Mouse (Mus musculus) heart, postnatal 25 days (tissue): ENCODE data around the gene Capn9. TPM values are rescaled to one million over a fixed set of nuclear protein-coding genes. Genes with fewer than 3 reads are reported as not detected.

Experiments
- DNase-seq: peaks from one replicate; pipeline ENCODE4 v3.0.0; 2022; ENCODE audit warnings: low spot score
- intact Hi-C: fragments of 180-260 bp; cut with DNase I; formaldehyde crosslinking; loops from one replicate; pipeline ENCODE4 v1.15.1; 2025
- total RNA-seq, 2 experiments: library from RNA; stranded (reverse); gene quantifications; 2 replicates each; pipeline ENCODE4 v1.2.3; 2021

Capn9 gene
- total RNA-seq, result not detected

- intact Hi-C loops, result no loop called here
- no peak for DNase-seq
Measured at GRCm38 (mm10) chr8:124575811-124576210, at the start of gene Capn9. TSS of gene Capn9 (plus strand) at chr8:124576111.

GRCm38 (mm10) chr8:124526261-124526660, 49.6 kb upstream of the Capn9 start:
- no peak for DNase-seq
- intact Hi-C loops, result loop anchor here (5.0 kb wide), 1 partner anchor 94 kb away; no protein-coding TSS in a partner anchor

DNA sequence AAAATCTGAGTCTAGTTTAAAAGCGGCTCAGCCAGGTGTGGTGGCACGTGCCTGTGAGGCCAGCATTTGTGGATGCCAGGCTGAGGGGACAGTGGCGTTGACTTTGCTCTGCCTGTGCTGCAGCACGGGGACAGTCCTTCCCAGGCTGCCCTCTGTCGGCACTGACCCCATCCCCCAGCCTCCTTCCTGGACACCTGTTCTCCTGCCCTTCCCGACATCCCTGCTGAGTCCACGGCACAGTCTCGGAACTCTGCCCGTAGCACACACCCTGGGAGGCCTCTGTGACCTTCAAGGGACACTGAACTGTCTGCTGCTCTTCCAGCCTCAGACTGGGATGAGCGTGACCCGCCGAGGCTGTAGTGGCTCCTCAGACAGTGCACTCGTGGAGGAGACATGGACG, 45.8 kb upstream of the Capn9 start:
- no peak for DNase-seq

DNA sequence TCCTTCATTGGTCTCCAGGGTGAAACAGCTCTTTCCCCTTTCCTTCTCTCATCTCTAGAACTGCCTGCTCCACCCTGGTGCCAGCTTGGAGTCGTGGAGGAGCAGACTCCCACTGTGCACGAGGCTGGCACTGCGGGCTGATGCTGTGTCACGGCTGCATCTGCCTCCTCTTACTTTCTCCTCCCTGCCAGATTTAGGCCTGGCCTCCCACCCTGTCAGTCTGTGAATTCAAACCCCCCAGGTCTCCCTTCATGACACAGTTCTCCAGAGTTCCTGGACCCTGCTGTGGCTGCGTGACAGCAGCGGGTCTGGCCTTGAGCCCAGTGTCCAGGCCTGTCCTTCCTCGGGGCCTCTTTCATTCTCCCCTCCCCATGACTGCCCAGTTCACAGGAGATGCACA, 45.4 kb upstream of the Capn9 start:
- intact Hi-C loops, result no loop called here
- no peak for DNase-seq

More for the DNA sequence above, 45.8 kb upstream of the Capn9 start:
- intact Hi-C loops, result no loop called here

GRCm38 (mm10) chr8:124530996-124531395, 44.9 kb upstream of the Capn9 start:
- no peak for DNase-seq
- intact Hi-C loops, result no loop called here

DNA sequence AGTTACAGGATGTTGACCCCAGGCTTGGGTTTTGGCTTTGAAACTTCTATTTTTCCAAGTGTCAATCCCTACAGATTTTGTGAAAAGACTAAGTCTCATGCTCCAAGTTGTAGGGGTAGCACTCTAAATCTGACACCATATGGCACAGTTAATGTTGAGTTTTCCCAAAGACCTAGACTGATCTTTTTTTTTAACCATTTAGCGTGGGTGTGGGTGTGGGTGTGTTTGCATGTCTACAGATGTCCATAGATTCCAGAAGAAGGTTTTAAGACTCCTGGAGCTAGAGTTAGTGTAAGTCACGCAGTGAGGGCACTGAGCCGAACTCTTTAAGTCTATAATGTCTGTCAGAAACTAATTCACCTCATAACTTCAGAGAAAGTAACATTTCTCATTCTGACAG, 43.3 kb upstream of the Capn9 start:
- intact Hi-C loops, result no loop called here

DNA sequence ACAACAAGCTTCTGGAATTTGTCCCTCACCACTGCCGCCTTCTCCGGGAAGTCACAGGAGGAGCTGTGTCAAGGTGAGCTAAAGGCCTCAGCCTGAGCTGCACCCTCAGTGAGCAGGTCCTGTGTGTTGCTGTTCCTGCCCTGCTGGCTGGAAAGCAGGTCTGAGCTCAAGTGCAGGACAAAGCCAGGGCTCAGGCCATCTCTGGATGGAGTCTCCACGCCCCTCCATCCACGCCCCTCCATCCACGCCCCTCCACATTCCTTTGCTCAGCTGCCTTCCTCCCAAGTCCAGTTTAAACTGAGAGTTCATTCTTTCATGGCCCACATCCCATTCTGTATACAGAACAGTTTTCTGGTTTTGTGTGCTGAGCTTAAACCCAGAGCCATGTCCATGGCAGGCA, 40.5 kb upstream of the Capn9 start:
- no peak for DNase-seq
- intact Hi-C loops, result no loop called here

More for the DNA sequence above, 43.3 kb upstream of the Capn9 start:
- no peak for DNase-seq

- intact Hi-C loops, result no loop called here
- DNase-seq, result no peak
Measured at GRCm38 (mm10) chr8:124540906-124541305, 35.0 kb upstream of the Capn9 start.

DNA sequence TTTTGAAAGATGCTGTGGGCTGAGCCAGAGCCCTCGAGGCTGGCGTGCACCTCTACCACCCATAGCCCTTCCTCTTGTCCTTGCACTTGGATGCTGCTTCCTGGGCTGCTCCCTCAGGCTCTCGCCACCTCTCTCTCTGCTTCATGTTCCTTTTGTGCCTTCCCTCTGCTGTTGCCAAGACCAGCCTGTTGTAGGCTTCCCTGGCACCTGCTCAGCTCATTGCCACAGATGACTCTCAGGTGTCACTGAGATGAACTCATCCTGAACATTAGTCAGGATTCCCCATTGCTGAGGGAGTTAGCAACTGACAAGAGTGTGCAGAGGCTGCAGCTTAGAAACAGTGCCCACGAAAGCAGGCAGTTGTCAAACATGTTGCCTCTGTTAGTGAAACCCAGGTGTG, 33.9 kb upstream of the Capn9 start:
- intact Hi-C loops, result no loop called here
- no peak for DNase-seq

GRCm38 (mm10) chr8:124543272-124543671, 32.6 kb upstream of the Capn9 start:
- no peak for DNase-seq
- intact Hi-C loops, result no loop called here

- intact Hi-C loops, result no loop called here
- DNase-seq, result no peak
Measured at GRCm38 (mm10) chr8:124546371-124546770, 29.5 kb upstream of the Capn9 start.

DNA sequence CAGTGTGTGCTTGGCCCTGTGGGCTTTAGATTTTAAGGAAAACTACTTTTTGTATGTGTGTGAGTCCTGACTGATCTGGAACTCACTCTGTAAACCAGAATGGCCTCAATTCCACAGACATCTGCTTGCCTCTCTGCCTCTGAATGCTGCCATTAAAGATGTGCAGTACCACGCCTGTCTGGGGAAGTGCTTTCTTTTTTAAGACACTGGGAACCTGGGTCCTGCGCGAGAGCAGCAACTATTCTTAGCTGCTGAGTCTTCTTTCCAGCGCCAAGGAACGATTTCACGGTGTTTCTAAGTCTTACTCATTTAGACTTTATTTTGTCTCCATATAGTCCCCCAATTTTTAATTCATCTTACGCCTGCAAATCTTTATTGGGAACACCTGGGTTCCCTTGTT, 29.1 kb upstream of the Capn9 start:
- intact Hi-C loops, result no loop called here
- DNase-seq, result no peak

GRCm38 (mm10) chr8:124547269-124547668, 28.6 kb upstream of the Capn9 start:
- DNase-seq, result no peak
- intact Hi-C loops, result no loop called here

- no peak for DNase-seq
- intact Hi-C loops, result no loop called here
Measured at GRCm38 (mm10) chr8:124548187-124548586, 27.7 kb upstream of the Capn9 start.

- intact Hi-C loops, result no loop called here
- no peak for DNase-seq
Measured at GRCm38 (mm10) chr8:124551011-124551661, 24.8 kb upstream of the Capn9 start.

GRCm38 (mm10) chr8:124555113-124555750, 20.7 kb upstream of the Capn9 start:
- no peak for DNase-seq
- intact Hi-C loops, result no loop called here

DNA sequence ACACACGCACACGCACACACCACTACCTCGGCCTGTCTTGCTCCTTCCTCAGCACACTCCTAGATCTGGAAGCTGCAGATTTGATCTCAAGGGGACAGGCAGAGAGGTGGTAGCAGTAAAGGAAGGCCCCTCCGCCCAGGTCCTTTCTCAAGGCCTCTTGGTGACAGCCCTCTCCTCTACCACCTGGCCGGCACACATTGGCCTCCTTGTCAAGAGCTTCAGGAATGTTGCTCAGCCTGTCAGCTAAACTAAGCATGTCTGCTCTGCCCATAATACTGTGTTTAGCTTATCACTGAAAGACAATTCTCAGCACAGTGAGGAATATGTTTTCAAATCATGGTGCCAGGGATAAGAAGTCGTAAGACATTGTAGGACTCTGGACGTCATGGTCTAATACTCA, 19.7 kb upstream of the Capn9 start:
- no peak for DNase-seq
- intact Hi-C loops, result no loop called here

DNA sequence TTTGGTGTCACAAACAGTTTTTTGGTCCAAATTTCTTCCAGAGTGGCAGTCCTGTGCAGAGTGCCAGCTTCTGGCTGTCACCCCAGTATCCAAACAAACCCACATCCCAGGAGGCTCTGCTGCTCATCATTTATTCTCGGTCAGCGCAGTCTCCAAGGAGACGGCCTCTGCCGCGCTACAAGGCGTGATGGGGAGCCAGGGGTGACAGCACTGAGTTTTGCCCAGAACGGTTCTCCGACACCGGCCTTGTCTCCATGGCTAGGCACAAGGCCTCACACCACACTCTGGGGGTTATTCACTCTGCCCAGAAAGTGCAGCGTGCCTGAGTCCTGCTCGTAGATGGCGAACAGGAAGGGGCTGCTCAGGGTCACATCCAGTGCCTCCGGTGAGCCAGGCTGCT, 19.3 kb upstream of the Capn9 start:
- intact Hi-C loops, result no loop called here
- DNase-seq, result no peak

GRCm38 (mm10) chr8:124557476-124557875, 18.4 kb upstream of the Capn9 start:
- no peak for DNase-seq
- intact Hi-C loops, result no loop called here

DNA sequence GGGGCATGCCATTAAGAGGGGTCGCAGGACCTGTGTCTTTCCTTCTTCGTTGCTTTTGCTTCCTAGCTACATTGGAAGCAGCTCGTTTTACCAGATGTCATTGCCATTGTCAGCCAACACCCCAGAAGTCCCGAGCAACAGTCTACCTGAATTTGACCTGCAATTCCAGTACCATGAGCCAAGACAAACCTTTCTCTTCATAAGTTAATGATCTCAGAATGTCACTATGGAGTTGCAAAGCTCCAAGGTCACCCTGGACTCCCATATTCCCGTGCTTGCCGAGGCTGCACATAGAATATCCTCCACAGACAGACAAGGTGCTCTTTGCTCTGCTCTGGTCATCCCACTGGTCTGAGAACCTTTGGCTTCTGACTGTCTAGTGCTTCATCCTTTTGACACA, 8.8 kb upstream of the Capn9 start:
- intact Hi-C loops, result no loop called here
- DNase-seq, result no peak

- DNase-seq, result no peak
- intact Hi-C loops, result no loop called here
Measured at GRCm38 (mm10) chr8:124567584-124567983, 8.3 kb upstream of the Capn9 start.

GRCm38 (mm10) chr8:124569100-124569499, 6.8 kb upstream of the Capn9 start:
- intact Hi-C loops, result no loop called here
- DNase-seq, result no peak
